Mouse (Mus musculus): Measurements from ENCODE around the gene Olfr1336. TPM values are rescaled to one million over a fixed set of nuclear protein-coding genes. Genes with fewer than 3 reads are reported as not detected.

Gene Olfr1336
- polyA plus RNA-seq, 1 experiment = 1.2 TPM

DNA sequence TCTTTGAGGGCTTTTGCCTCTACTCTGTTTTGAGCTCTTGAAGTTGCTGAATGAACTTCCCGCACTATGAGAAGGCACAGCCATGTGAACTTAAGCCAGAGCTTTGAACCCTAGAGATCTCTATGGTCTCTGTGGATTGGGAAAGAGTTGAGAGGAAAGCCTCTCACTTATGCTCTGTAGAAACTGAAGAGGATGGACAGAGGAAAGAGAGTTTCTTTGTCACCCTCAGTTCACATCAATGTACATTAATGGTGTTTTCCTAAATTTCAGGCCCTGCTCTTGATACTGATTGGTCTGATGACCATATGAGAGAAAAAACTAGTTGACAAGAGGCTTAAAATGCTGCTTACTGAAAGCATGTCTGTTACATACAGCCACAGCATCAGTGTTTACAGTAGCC, 52.7 kb downstream of the Olfr1336 start, which contains the start of gene Olfr1348:
Gene Olfr1348, minus strand, starts transcription at position 101 of the 400 bp plus-strand sequence.
- Histone ChIP-seq H3K27ac (ENCODE audit: control insufficient read depth, insufficient read depth, low read depth, low read length) (no peak within 1 kb of the TSS), H3K27me3 (ENCODE audit: control insufficient read depth, insufficient read depth, low read length) (no peaks in the 10 kb centered on the region), H3K4me3 (ENCODE audit: control insufficient read depth, low read depth, low read length) (no peak within 1 kb of the TSS), H3K4me1 (ENCODE audit: control insufficient read depth, insufficient read depth, low read length) (no peaks in the 10 kb centered on the region), H3K36me3 (ENCODE audit: control insufficient read depth, insufficient read depth, low read length) (no peaks in the 10 kb centered on the region)
- TF ChIP-seq POLR2A (IDR thresholded peaks at IDR 0.05; ENCODE audit: control insufficient read depth, low read depth, low read length) (no peak), CTCF (IDR thresholded peaks at IDR 0.05; ENCODE audit: control insufficient read depth, insufficient read depth, insufficient replicate concordance, low read depth, low read length) (no peak)

Other genes starting within 250 kb of the Olfr1336 start
- 2.5 and 2.6 TPM in 2 replicates for gene Zscan5b, start 233.9 kb upstream of the Olfr1336 start, polyA plus RNA-seq (2012; rRNA removed)
- 0.35 and 0.46 TPM in 2 replicates for gene Epp13, start 203.5 kb upstream of the Olfr1336 start, polyA plus RNA-seq (2012; rRNA removed)
- gene Zfp667, start 169.6 kb upstream of the Olfr1336 start, polyA plus RNA-seq (2012; rRNA removed) = 2.6 and 3.1 TPM in 2 replicates
- 1.2 and 1.7 TPM in 2 replicates for gene Zfp583, start 124.9 kb upstream of the Olfr1336 start, polyA plus RNA-seq (2012; rRNA removed)
- 0.88 and 1.1 TPM in 2 replicates for gene Gm3854, start 112.4 kb upstream of the Olfr1336 start, polyA plus RNA-seq (2012; rRNA removed)
- 2.5 and 2.8 TPM in 2 replicates for gene Zfp78, start 92.9 kb upstream of the Olfr1336 start, polyA plus RNA-seq (2012; rRNA removed)
- 2.6 and 2.9 TPM in 2 replicates for gene Zfp28, start 72.9 kb upstream of the Olfr1336 start, polyA plus RNA-seq (2012; rRNA removed)
- gene Smim17, start 57.5 kb upstream of the Olfr1336 start, polyA plus RNA-seq (2012; rRNA removed) = 0.61 and 1.2 TPM in 2 replicates
- 1.7 and 2.4 TPM in 2 replicates for gene Gm20715, start 45.9 kb upstream of the Olfr1336 start, polyA plus RNA-seq (2012; rRNA removed)
- gene Olfr1344, start 17.5 kb upstream of the Olfr1336 start, polyA plus RNA-seq (2012; rRNA removed) = 2.5 and 3.0 TPM in 2 replicates
- 0.46 and 0.63 TPM in 2 replicates for gene Olfr1346, start 10.9 kb downstream of the Olfr1336 start, polyA plus RNA-seq (2012; rRNA removed)
- gene Olfr5, start 30.8 kb downstream of the Olfr1336 start, polyA plus RNA-seq (2012; rRNA removed) = 0.16 and 0.20 TPM in 2 replicates
- 0.11 TPM in 1 of 2 replicates, not detected in the other for gene Olfr1347, start 43.6 kb downstream of the Olfr1336 start, polyA plus RNA-seq (2012; rRNA removed)
- not detected in 2 replicates for gene Olfr1348, start 52.6 kb downstream of the Olfr1336 start, polyA plus RNA-seq (2012; rRNA removed)
- gene Olfr1349, start 66.8 kb downstream of the Olfr1336 start, polyA plus RNA-seq (2012; rRNA removed) = 0.79 and 0.86 TPM in 2 replicates
- gene Olfr1350, start 108.7 kb downstream of the Olfr1336 start, polyA plus RNA-seq (2012; rRNA removed) = 0.12 TPM in 1 of 2 replicates, not detected in the other
- gene Zim1, start 240.3 kb downstream of the Olfr1336 start, polyA plus RNA-seq (2012; rRNA removed) = 0.07 and 0.21 TPM in 2 replicates

Data from testis, adult 2 months (tissue).